Mouse (Mus musculus) spleen, adult 18-20 months (tissue): ENCODE data around the gene Zfp362.

Source experiments
- DNase-seq, 2 experiments: peaks; one replicate each; pipeline ENCODE4 v3.0.0; 2022; ENCODE audit warnings: mixed read lengths in 2 of 2

Gene Zfp362

GRCm38 (mm10) chr4:128755064-128755463 lies 50.8 kb downstream of the Zfp362 start, which contains the start of gene A3galt2:
Gene A3galt2 (plus strand): TSS chr4:128755364.
- DNase-seq = no peak

- DNase-seq = no peak
These were observed 52.3 kb downstream of the Zfp362 start for GRCm38 (mm10) chr4:128753571-128753970.

GRCm38 (mm10) chr4:128752031-128752757 lies 53.7 kb downstream of the Zfp362 start:
- DNase-seq = no peak

- no peak for DNase-seq
These were observed 54.8 kb downstream of the Zfp362 start for GRCm38 (mm10) chr4:128751006-128751405.

GRCm38 (mm10) chr4:128748309-128748708 lies 57.5 kb downstream of the Zfp362 start:
- DNase-seq = no peak

GRCm38 (mm10) chr4:128747614-128748270 lies 58.1 kb downstream of the Zfp362 start:
- no peak for DNase-seq

GRCm38 (mm10) chr4:128745160-128745559 lies 60.7 kb downstream of the Zfp362 start:
- DNase-seq = no peak

GRCm38 (mm10) chr4:128743031-128743626 lies 62.7 kb downstream of the Zfp362 start:
- no peak for DNase-seq

GRCm38 (mm10) chr4:128742379-128742970 lies 63.4 kb downstream of the Zfp362 start:
- no peak for DNase-seq

GRCm38 (mm10) chr4:128741906-128742305 lies 63.9 kb downstream of the Zfp362 start:
- DNase-seq = no peak

- no peak for DNase-seq
These were observed 65.0 kb downstream of the Zfp362 start for GRCm38 (mm10) chr4:128740878-128741277.

GRCm38 (mm10) chr4:128737825-128738610 lies 67.8 kb downstream of the Zfp362 start:
- DNase-seq = no peak

- DNase-seq = no peak
These were observed 68.7 kb downstream of the Zfp362 start for GRCm38 (mm10) chr4:128737137-128737589.

- peak; percentile 53 to 75 for DNase-seq
These were observed 70.8 kb downstream of the Zfp362 start for GRCm38 (mm10) chr4:128734721-128735671.

GRCm38 (mm10) chr4:128734217-128734616 lies 71.6 kb downstream of the Zfp362 start:
- DNase-seq = peak in 1 of 2 experiments; percentile 32

GRCm38 (mm10) chr4:128733496-128733895 lies 72.3 kb downstream of the Zfp362 start:
- DNase-seq = peak; percentile 27 to 42

GRCm38 (mm10) chr4:128732794-128733193 lies 73.1 kb downstream of the Zfp362 start:
- DNase-seq = no peak

GRCm38 (mm10) chr4:128730271-128730670 lies 75.6 kb downstream of the Zfp362 start:
- no peak for DNase-seq

- no peak for DNase-seq
These were observed 76.2 kb downstream of the Zfp362 start for GRCm38 (mm10) chr4:128729709-128730037.

- no peak for DNase-seq
These were observed 76.7 kb downstream of the Zfp362 start for GRCm38 (mm10) chr4:128729033-128729708.

GRCm38 (mm10) chr4:128728431-128728851 lies 77.4 kb downstream of the Zfp362 start:
- no peak for DNase-seq
